Mouse (Mus musculus) midbrain, embryonic 16.5 days (tissue): ENCODE data around the gene BC051142. TPM values are rescaled to one million over a fixed set of nuclear protein-coding genes. Genes with fewer than 3 reads are reported as not detected.

Source experiments
- ATAC-seq: fragments of 200-750 bp; cut with Nextera tagmentation; 2 replicates; pipeline ENCODE4 v1.8.0; 2017; ENCODE audit warnings: moderate TSS enrichment
- H3K27ac ChIP-seq: fragments of 300-500 bp; sonication (generic); 2 replicates; pipeline ENCODE4 v1.5.1; 2014; ENCODE audit warnings: mild to moderate bottlenecking, low read length, mixed read lengths
- H3K27me3 ChIP-seq: fragments of 300-500 bp; sonication (generic); 2 replicates; pipeline ENCODE4 v1.6.1; 2014; ENCODE audit warnings: low read depth, low read length, mixed read lengths; ENCODE audit not compliant: control insufficient read depth, insufficient read depth
- H3K36me3 ChIP-seq: fragments of 300-500 bp; sonication (generic); 2 replicates; pipeline ENCODE4 v1.6.1; 2014; ENCODE audit warnings: mild to moderate bottlenecking, low read length, moderate library complexity, mixed read lengths; ENCODE audit not compliant: control insufficient read depth, insufficient read depth
- H3K4me1 ChIP-seq: fragments of 300-500 bp; sonication (generic); 2 replicates; pipeline ENCODE4 v1.6.1; 2014; ENCODE audit warnings: mild to moderate bottlenecking, low read length, mixed read lengths; ENCODE audit not compliant: control insufficient read depth, insufficient read depth
- H3K4me2 ChIP-seq: fragments of 300-500 bp; sonication (generic); 2 replicates; pipeline ENCODE4 v1.6.1; 2014; ENCODE audit warnings: mild to moderate bottlenecking, low read length, mixed read lengths
- H3K4me3 ChIP-seq: fragments of 300-500 bp; sonication (generic); 2 replicates; pipeline ENCODE4 v1.5.1; 2014; ENCODE audit warnings: low read depth, mild to moderate bottlenecking, low read length, moderate library complexity, mixed read lengths
- H3K9ac ChIP-seq: fragments of 300-500 bp; sonication (generic); 2 replicates; pipeline ENCODE4 v1.6.1; 2014; ENCODE audit warnings: low read depth, low read length, mixed read lengths
- H3K9me3 ChIP-seq: fragments of 300-500 bp; sonication (generic); replicated peaks from 2 replicates; pipeline ENCODE4 v1.6.1; 2014; ENCODE audit warnings: mild to moderate bottlenecking, low read length, mixed read lengths; ENCODE audit not compliant: control insufficient read depth, poor library complexity, severe bottlenecking
- WGBS: fragments of 180-500 bp; shearing (Covaris S2); extraction: QIAGEN DNeasy Blood & Tissue Kit; methylation state at CpG from one replicate; pipeline ENCODE4 v1.1.7; 2014; 5-methylcytosine and 5-hydroxymethylcytosine counted together
- polyA plus RNA-seq: library from polyadenylated mRNA; unstranded; fragments of >200 nt; fragmentation: Nextera tagmentation; extraction: Ambion mirVana; gene quantifications from 2 replicates; pipeline ENCODE4 v1.2.1, GENCODE M21; 2015

BC051142 gene
- 6.1 and 6.7 TPM in 2 replicates for polyA plus RNA-seq

GRCm38 (mm10) chr17:34398711-34399393 lies at the start of gene BC051142:
BC051142 (plus strand) TSS chr17:34398820.
- 4% methylated on average over 34 of the region's 34 CpGs for WGBS
- peak within 1 kb of the TSS; percentile 64 for H3K4me2 ChIP-seq
- H3K27ac ChIP-seq: peak within 1 kb of the TSS; percentile 99
- no peaks in the 10 kb centered on the region for H3K36me3 ChIP-seq
- peak within 1 kb of the TSS; percentile 63 for H3K4me3 ChIP-seq
- no peaks in the 10 kb centered on the region for H3K9me3 ChIP-seq
- no peaks in the 10 kb centered on the region for H3K27me3 ChIP-seq
- peaks cover 4% of the 10 kb centered on the region; the same call in 1 of the 2 replicates for H3K4me1 ChIP-seq
- peak within 1 kb of the TSS; percentile 78 for H3K9ac ChIP-seq
- ATAC-seq: peak; percentile 99

GRCm38 (mm10) chr17:34349429-34349828 lies 49.2 kb upstream of the BC051142 start:
- 0 out of 2 replicates have a peak, but pooled peaks have one; percentile 25 for ATAC-seq
- Histone ChIP-seq H3K27ac (no peak overlapping the region), H3K36me3 (no peaks in the 10 kb centered on the region), H3K4me2 (no peak overlapping the region), H3K9me3 (no peaks in the 10 kb centered on the region), H3K9ac (no peak overlapping the region), H3K4me1 (no peaks in the 10 kb centered on the region), H3K4me3 (no peak overlapping the region), H3K27me3 (no peaks in the 10 kb centered on the region)
- 5% methylated on average over 4 of the region's 4 CpGs for WGBS

GRCm38 (mm10) chr17:34354539-34354938 lies 44.1 kb upstream of the BC051142 start, which contains the start of gene Btnl2:
Btnl2 (plus strand) TSS chr17:34354822.
- Histone ChIP-seq H3K4me1 (no peaks in the 10 kb centered on the region), H3K4me3 (no peak within 1 kb of the TSS), H3K36me3 (no peaks in the 10 kb centered on the region), H3K27me3 (no peaks in the 10 kb centered on the region), H3K9me3 (no peaks in the 10 kb centered on the region), H3K4me2 (no peak within 1 kb of the TSS), H3K9ac (no peak within 1 kb of the TSS), H3K27ac (no peak within 1 kb of the TSS)
- no peak for ATAC-seq
- WGBS: 87% methylated on average over 5 of the region's 5 CpGs

- no peak for ATAC-seq
- WGBS: 91% methylated on average over 1 of the region's 1 CpGs
Observed at GRCm38 (mm10) chr17:34354940-34355339, 43.7 kb upstream of the BC051142 start.

GRCm38 (mm10) chr17:34362954-34363546 lies 35.6 kb upstream of the BC051142 start:
- no peak overlapping the region for H3K27ac ChIP-seq
- H3K36me3 ChIP-seq: no peaks in the 10 kb centered on the region
- H3K4me2 ChIP-seq: no peak overlapping the region
- WGBS: 88% methylated on average over 15 of the region's 15 CpGs
- H3K4me3 ChIP-seq: no peak overlapping the region
- no peaks in the 10 kb centered on the region for H3K9me3 ChIP-seq
- H3K4me1 ChIP-seq: no peaks in the 10 kb centered on the region
- no peak for ATAC-seq
- no peaks in the 10 kb centered on the region for H3K27me3 ChIP-seq
- H3K9ac ChIP-seq: no peak overlapping the region

More at GRCm38 (mm10) chr17:34354940-34355339, 43.7 kb upstream of the BC051142 start:
- H3K27ac ChIP-seq: no peak overlapping the region
- no peaks in the 10 kb centered on the region for H3K27me3 ChIP-seq
- no peak overlapping the region for H3K9ac ChIP-seq
- H3K36me3 ChIP-seq: no peaks in the 10 kb centered on the region
- H3K9me3 ChIP-seq: no peaks in the 10 kb centered on the region
- H3K4me3 ChIP-seq: no peak overlapping the region
- no peaks in the 10 kb centered on the region for H3K4me1 ChIP-seq
- no peak overlapping the region for H3K4me2 ChIP-seq

GRCm38 (mm10) chr17:34363676-34364310 lies 34.8 kb upstream of the BC051142 start:
- H3K27me3 ChIP-seq: no peaks in the 10 kb centered on the region
- no peak for ATAC-seq
- WGBS: 85% methylated on average over 3 of the region's 3 CpGs
- H3K4me3 ChIP-seq: no peak overlapping the region
- no peak overlapping the region for H3K9ac ChIP-seq
- no peak overlapping the region for H3K27ac ChIP-seq
- H3K9me3 ChIP-seq: no peaks in the 10 kb centered on the region
- no peaks in the 10 kb centered on the region for H3K36me3 ChIP-seq
- H3K4me2 ChIP-seq: no peak overlapping the region
- no peaks in the 10 kb centered on the region for H3K4me1 ChIP-seq

- H3K4me2 ChIP-seq: no peak overlapping the region
- ATAC-seq: no peak
- 79% methylated on average over 10 of the region's 10 CpGs for WGBS
Observed at GRCm38 (mm10) chr17:34365031-34365430, 33.6 kb upstream of the BC051142 start.

GRCm38 (mm10) chr17:34370563-34370962 lies 28.1 kb upstream of the BC051142 start:
- no peak overlapping the region for H3K4me2 ChIP-seq
- H3K4me1 ChIP-seq: no peaks in the 10 kb centered on the region
- 83% methylated on average over 4 of the region's 4 CpGs for WGBS
- no peak overlapping the region for H3K27ac ChIP-seq
- H3K4me3 ChIP-seq: no peak overlapping the region
- no peaks in the 10 kb centered on the region for H3K36me3 ChIP-seq
- no peaks in the 10 kb centered on the region for H3K27me3 ChIP-seq
- no peaks in the 10 kb centered on the region for H3K9me3 ChIP-seq
- no peak overlapping the region for H3K9ac ChIP-seq
- ATAC-seq: no peak

More at GRCm38 (mm10) chr17:34365031-34365430, 33.6 kb upstream of the BC051142 start:
- H3K4me3 ChIP-seq: no peak overlapping the region
- no peak overlapping the region for H3K9ac ChIP-seq
- H3K36me3 ChIP-seq: no peaks in the 10 kb centered on the region
- no peak overlapping the region for H3K27ac ChIP-seq
- H3K27me3 ChIP-seq: no peaks in the 10 kb centered on the region
- H3K9me3 ChIP-seq: no peaks in the 10 kb centered on the region
- no peaks in the 10 kb centered on the region for H3K4me1 ChIP-seq
